Mouse (Mus musculus): ENCODE data around the gene Agap1.

Gene Agap1

GRCm38 (mm10) chr1:89870134-89870905 is 415.7 kb downstream of the Agap1 start:
- no peak for DNase-seq

GRCm38 (mm10) chr1:89870906-89871211 is 416.3 kb downstream of the Agap1 start:
- no peak for DNase-seq

- DNase-seq, result peak; percentile 59
These were observed 421.9 kb downstream of the Agap1 start for GRCm38 (mm10) chr1:89876346-89877072.

DNA sequence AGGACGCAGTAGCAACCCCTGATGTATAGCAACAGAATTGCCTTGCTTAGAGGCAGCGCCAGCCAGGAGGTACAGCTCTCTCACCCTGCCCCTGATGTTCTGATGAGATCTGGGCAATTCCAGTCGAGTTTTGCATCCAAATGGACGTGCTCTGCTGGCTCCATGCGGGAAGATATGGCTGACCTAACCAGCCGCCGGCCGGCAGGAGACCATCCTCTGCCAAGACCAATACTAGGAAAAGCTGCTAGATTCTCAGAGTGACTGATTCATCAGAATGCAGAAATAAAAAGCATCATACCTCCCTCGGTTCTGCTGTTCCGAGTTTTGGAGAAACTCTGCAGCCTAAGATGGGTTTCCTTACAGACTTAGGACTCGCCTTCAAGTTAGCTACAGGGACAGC is 423.9 kb downstream of the Agap1 start:
- no peak for DNase-seq

- no peak for DNase-seq
These were observed 425.6 kb downstream of the Agap1 start for GRCm38 (mm10) chr1:89880193-89880592.

GRCm38 (mm10) chr1:89880834-89881233 is 426.2 kb downstream of the Agap1 start:
- DNase-seq, result no peak

- peak; percentile 30 for DNase-seq
These were observed 429.7 kb downstream of the Agap1 start for GRCm38 (mm10) chr1:89884335-89884734.

DNA sequence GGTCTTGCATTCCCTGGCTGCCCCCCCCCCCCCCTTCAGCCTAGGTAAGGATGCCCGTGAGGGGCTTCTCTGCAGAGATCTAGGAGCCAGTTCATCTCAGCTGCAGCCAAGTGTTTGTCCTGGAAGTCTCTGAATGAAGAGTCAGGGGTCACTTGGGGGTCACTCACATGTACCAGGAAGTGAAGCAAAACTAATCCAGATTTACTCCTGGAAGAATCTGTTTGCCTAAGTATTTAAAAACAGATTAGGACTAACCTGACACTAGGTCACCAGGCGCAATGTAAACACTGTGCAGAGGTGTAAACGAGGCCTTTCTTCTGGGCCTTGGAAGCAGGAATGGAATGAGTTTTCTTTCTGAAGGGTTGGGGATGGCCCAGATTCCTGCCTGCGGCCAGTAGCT is 431.1 kb downstream of the Agap1 start:
- DNase-seq, result peak; percentile 13

- DNase-seq, result no peak
These were observed 436.8 kb downstream of the Agap1 start for GRCm38 (mm10) chr1:89891400-89891799.

DNA sequence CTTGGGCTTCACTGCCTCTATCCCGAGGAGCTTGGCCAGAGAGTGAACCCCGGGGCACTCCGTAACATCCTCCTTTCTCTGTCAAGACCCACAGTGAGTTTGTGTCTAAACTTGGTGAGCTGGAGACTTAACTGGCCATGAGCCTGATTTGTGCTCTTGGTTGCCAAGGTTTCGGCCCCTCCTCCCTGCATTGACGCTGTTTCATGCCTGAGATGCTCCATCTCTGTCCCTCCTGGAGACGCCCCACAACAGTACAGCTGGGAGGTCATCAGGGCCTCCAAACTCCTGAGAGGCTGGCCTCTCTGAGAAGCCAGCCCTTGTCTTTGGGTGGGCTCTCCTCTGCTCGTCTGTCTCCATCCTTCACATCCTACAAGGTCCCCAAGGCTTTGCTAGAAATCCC is 437.7 kb downstream of the Agap1 start:
- DNase-seq, result no peak

DNA sequence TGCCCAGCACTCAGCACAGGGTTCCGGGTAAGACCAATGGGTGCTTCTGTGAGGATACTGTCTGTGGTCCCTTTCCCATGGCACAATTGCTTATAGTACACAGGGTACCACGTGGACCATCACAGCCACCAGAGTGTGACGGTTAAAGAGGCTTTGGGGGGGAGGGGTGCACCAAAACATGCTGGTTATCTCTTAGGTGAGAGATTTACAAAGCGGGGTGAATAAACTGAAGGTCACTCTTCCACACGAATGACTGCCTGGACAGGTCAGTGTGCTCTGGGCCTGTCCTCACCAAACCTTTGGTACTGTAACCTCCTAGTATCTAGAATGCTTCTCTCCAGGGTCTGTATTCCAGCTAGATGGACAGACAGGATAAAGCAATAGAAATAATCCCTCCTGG is 441.2 kb downstream of the Agap1 start:
- DNase-seq, result peak; percentile 68

GRCm38 (mm10) chr1:89899036-89899435 is 444.4 kb downstream of the Agap1 start:
- no peak for DNase-seq

DNA sequence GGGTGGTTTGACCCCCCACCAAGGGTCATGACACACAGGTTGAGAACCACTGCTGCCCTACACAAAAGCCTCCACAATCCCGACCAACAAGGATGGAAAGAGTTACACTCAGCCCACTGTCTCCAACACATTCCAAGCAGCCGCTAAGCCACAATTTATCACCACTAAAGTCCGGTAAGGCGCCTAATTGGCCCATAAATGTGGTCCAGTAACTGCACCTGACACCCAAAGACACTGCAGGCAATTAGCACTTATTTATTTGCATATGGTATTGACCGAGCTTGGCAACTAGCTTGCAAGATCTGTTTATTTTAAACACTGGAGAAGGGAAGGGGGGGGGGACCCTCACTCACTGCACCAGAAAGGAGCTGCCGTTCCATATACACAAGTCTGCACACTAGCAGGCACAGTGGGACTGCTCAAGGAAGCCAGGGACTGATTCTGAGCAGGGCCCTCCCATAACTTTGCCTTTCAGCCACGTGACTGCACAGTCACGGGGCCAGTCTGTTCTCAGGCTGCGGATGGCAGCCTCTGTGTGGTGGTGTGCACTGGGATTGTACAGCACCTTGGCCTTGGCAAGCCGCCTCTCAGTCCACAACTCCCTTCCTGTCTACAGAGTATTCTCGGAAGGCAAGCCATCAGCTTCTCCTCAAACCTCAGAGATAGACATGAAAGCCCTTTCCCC is 445.3 kb downstream of the Agap1 start:
- peak; percentile 56 for DNase-seq

DNA sequence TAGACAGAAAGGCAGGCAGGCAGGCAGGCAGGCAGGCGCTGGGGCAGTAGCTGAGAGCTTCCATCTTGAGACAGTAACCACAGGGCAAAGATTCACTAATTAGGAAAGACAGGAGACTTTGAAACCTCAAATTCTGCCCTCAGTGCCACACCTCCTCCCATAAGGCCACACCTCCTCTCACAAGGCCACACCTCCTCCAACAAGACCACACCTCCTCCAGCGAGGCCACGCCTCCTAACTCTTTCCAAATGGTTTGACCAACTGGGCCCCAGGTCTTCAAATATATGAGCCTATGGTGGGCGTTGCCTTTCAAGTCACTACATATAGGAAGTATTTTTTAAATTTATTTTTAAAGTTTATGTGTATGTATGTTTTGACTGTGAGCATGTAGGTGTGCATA is 446.8 kb downstream of the Agap1 start:
- peak; percentile 35 for DNase-seq

DNA sequence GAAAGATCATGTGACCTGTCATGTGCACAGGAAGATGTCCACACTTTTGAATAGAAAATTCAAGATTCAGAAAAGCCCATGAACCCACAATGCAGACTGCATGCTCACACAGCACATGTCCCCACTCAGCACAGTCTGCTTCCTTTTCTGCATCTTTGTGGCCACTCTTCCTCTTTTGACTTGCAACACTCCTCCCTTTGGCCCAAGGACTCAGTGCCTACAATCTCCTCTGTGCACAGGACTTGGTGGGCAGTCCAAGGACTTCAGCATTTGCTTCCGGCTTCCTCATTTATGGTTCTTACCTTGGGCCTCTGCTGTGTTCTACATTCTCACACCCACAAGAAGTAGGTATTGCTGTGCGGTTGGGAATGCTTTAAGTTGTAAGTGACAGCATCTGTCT is 447.6 kb downstream of the Agap1 start:
- no peak for DNase-seq

- no peak for DNase-seq
These were observed 448.0 kb downstream of the Agap1 start for GRCm38 (mm10) chr1:89902641-89903040.

- peak; percentile 51 for DNase-seq
These were observed 455.2 kb downstream of the Agap1 start for GRCm38 (mm10) chr1:89909796-89910195.

GRCm38 (mm10) chr1:89912392-89912791 is 457.8 kb downstream of the Agap1 start:
- DNase-seq, result no peak

GRCm38 (mm10) chr1:89913611-89914010 is 459.0 kb downstream of the Agap1 start:
- no peak for DNase-seq

GRCm38 (mm10) chr1:89918111-89918510 is 463.5 kb downstream of the Agap1 start:
- no peak for DNase-seq

DNA sequence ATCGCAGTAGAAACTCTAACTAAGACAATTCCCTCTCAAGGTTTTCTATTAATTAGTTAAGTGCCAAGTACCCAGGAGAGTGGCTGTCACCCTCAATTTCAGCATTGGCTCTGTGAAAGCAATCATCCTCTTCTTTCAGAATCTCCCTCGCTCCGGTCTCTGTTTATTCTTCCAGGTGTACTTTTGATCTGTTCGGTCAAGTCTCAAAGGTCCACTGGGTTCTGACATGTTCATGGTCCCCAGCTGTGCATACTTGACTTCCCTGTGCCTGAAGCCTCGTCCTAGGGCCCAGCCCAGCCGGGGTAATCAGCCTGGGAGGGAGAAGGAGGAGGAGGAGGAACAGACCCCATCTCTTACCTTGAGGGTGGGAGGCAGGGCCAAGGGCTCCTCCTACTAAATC is 464.6 kb downstream of the Agap1 start:
- DNase-seq, result peak; percentile 72

- DNase-seq, result no peak
These were observed 467.2 kb downstream of the Agap1 start for GRCm38 (mm10) chr1:89921806-89922205.

GRCm38 (mm10) chr1:89922282-89922681 is 467.7 kb downstream of the Agap1 start:
- DNase-seq, result no peak
